Mouse (Mus musculus) layer of hippocampus, postnatal 25 days (tissue): ENCODE data around the gene Gm42674. TPM values are rescaled to one million over a fixed set of nuclear protein-coding genes. Genes with fewer than 3 reads are reported as not detected.
A peak's percentile ranks its signal among the peaks of the same experiment; 100 is the strongest.

Experiments used
- DNase-seq, 2 experiments: peaks; one replicate each; pipeline ENCODE4 v3.0.0; 2022; ENCODE audit warnings: mixed read lengths in 2 of 2, low spot score in 1 of 2; ENCODE audit errors: extremely low spot score in 1 of 2
- total RNA-seq, 2 experiments: library from RNA; stranded (reverse); gene quantifications; 2 replicates each; pipeline ENCODE4 v1.2.3; 2021

Gene Gm42674
- total RNA-seq, 2 experiments from 2014 or later = not detected

- DNase-seq = no peak
These were observed 14.2 kb downstream of the Gm42674 start for GRCm38 (mm10) chr3:90615911-90616310.

GRCm38 (mm10) chr3:90617586-90617985, 15.9 kb downstream of the Gm42674 start:
- DNase-seq = no peak

- no peak for DNase-seq
These were observed 19.8 kb downstream of the Gm42674 start for GRCm38 (mm10) chr3:90621552-90621951.

GRCm38 (mm10) chr3:90623435-90624071, 21.8 kb downstream of the Gm42674 start:
- peak in 1 of 2 experiments; percentile 53 for DNase-seq

- no peak for DNase-seq
These were observed 23.8 kb downstream of the Gm42674 start for GRCm38 (mm10) chr3:90625496-90625895.

GRCm38 (mm10) chr3:90626266-90627021, 24.7 kb downstream of the Gm42674 start:
- no peak for DNase-seq

- DNase-seq = no peak
These were observed 25.7 kb downstream of the Gm42674 start for GRCm38 (mm10) chr3:90627366-90627765.

GRCm38 (mm10) chr3:90627807-90628206, 26.1 kb downstream of the Gm42674 start:
- no peak for DNase-seq

- no peak for DNase-seq
These were observed 27.6 kb downstream of the Gm42674 start for GRCm38 (mm10) chr3:90629298-90629697.

GRCm38 (mm10) chr3:90631984-90632383, 30.3 kb downstream of the Gm42674 start:
- no peak for DNase-seq

- no peak for DNase-seq
These were observed 37.0 kb downstream of the Gm42674 start for GRCm38 (mm10) chr3:90638511-90639275.

- DNase-seq = no peak
These were observed 37.9 kb downstream of the Gm42674 start for GRCm38 (mm10) chr3:90639511-90640154.

- DNase-seq = no peak
These were observed 39.3 kb downstream of the Gm42674 start for GRCm38 (mm10) chr3:90640981-90641380.

- DNase-seq = peak in 1 of 2 experiments; percentile 61
These were observed 42.5 kb downstream of the Gm42674 start for GRCm38 (mm10) chr3:90644220-90644619.

GRCm38 (mm10) chr3:90647291-90647690, 45.6 kb downstream of the Gm42674 start:
- DNase-seq = no peak

GRCm38 (mm10) chr3:90648981-90649380, 47.3 kb downstream of the Gm42674 start:
- no peak for DNase-seq

- DNase-seq = no peak
These were observed 48.1 kb downstream of the Gm42674 start for GRCm38 (mm10) chr3:90649832-90650231.

GRCm38 (mm10) chr3:90652878-90653508, 51.3 kb downstream of the Gm42674 start:
- peak; percentile 61 to 90 for DNase-seq

- no peak for DNase-seq
These were observed 52.0 kb downstream of the Gm42674 start, which contains the start of gene S100a7a for GRCm38 (mm10) chr3:90653717-90654116. S100a7a (plus strand) TSS chr3:90654017.
